Mouse (Mus musculus) bone marrow, adult 2 months (tissue): ENCODE results near the gene Ampd3.

Experiments used
- CTCF ChIP-seq: fragments of 200-500 bp; IDR thresholded peaks from 2 replicates; pipeline ENCODE4 v1.5.1; 2011; ENCODE audit warnings: low read length, control low read depth; ENCODE audit not compliant: control insufficient read depth, insufficient read depth
- POLR2A ChIP-seq: fragments of 200-500 bp; IDR thresholded peaks from 2 replicates; pipeline ENCODE4 v1.6.1; 2011; ENCODE audit warnings: low read depth, mild to moderate bottlenecking, control low read depth, low read length, borderline replicate concordance; ENCODE audit not compliant: control insufficient read depth

DNA sequence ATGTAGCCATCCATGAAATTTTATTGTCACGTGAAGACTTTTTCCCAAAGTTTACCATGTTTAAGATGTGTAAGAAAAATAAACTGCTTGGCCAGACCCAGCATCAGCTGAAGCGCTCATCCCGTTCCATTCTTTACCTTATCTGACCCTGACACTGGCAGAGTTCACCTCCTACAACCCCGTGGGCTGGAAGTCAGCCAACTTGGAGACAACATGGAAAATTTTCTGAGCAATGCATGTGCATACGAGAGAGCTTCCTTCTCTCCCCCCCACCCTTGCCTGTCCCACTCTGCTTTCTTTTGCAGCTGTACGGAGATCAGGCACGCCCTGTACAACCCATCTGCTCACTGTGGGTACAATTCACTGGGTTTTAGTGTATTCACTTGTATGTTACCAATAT is 14.1 kb downstream of the Ampd3 start:
- no peak for TF ChIP-seq POLR2A
- no peak for TF ChIP-seq CTCF
